Mouse (Mus musculus): ENCODE results near the gene Slc15a1. TPM values are rescaled to one million over a fixed set of nuclear protein-coding genes. Genes with fewer than 3 reads are reported as not detected.
A peak's percentile ranks its signal among the peaks of the same experiment; 100 is the strongest.

The Slc15a1 gene
- polyA plus RNA-seq, 1 experiment from 2014 or later: 37.8 TPM

DNA sequence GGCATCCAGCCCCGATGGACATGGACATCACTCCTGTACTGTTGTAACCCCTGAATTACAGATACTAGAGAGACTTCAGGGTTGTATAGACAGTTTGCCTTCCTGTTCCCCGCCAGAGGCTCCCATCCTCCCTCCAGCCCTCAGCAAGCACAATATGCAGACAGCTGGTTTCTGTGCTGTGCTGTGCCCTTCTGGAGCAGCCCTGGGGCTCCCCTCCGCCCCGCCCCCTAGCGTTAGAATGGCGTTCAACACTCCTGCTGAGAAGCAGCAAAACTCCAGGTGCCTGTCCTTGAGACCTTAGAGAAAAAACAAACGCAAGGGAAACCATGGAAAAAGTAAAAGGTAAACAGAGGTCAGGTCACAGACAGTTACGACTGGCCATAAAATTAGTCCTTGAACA, 59.9 kb downstream of the Slc15a1 start:
- H3K27ac ChIP-seq (ENCODE audit: low read depth, low read length): no peak overlapping the region
- peak; percentile 55; the same call in 1 of the 2 replicates for ATAC-seq
- no peaks in the 10 kb centered on the region for H3K36me3 ChIP-seq (ENCODE audit: control insufficient read depth, insufficient read depth)
- H3K9ac ChIP-seq (ENCODE audit: low read depth, low read length): no peak overlapping the region
- peak; percentile 90 for TF ChIP-seq CTCF (IDR thresholded peaks at IDR 0.05; ENCODE audit: low read depth)
- H3K9me3 ChIP-seq (ENCODE audit: control insufficient read depth): no peaks in the 10 kb centered on the region
- no peak overlapping the region for H3K4me2 ChIP-seq (replicated peaks; ENCODE audit: low read depth)
- H3K4me1 ChIP-seq (replicated peaks; ENCODE audit: control insufficient read depth, insufficient read depth, low read length): no peaks in the 10 kb centered on the region; the same call in 1 of the 2 replicates
- whole genome bisulfite sequencing: 13% methylated on average over 8 of the region's 8 CpGs
- no peaks in the 10 kb centered on the region for H3K27me3 ChIP-seq (replicated peaks; ENCODE audit: control insufficient read depth, insufficient read depth, low read length)
- H3K4me3 ChIP-seq (ENCODE audit: low read depth, low read length): no peak overlapping the region

DNA sequence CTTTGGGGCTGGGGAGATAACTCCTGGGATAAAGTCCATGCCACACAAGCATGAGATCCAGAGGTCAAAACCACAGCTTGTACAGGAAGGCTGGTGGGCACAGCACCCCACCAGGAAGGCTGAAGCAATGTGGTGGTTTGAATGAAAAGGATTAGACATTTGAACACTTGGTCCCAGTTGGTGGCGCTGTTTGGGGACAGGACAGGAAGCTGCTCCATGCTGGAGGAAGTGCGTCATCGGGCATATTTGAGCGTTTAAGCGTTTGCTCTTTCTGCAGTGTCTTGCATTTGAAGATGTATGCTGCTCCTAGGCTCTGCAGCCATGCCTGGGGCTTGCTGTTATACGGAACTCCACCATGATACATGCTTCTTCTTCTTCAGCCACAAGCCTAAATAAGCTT, 64.2 kb downstream of the Slc15a1 start:
- Histone ChIP-seq H3K4me1 (replicated peaks; ENCODE audit: control insufficient read depth, insufficient read depth, low read length) (no peaks in the 10 kb centered on the region; the same call in 1 of the 2 replicates), H3K27ac (ENCODE audit: low read depth, low read length) (no peak overlapping the region), H3K4me2 (replicated peaks; ENCODE audit: low read depth) (no peak overlapping the region), H3K9me3 (ENCODE audit: control insufficient read depth) (no peaks in the 10 kb centered on the region), H3K4me3 (ENCODE audit: low read depth, low read length) (no peak overlapping the region), H3K36me3 (ENCODE audit: control insufficient read depth, insufficient read depth) (no peaks in the 10 kb centered on the region), H3K27me3 (replicated peaks; ENCODE audit: control insufficient read depth, insufficient read depth, low read length) (no peaks in the 10 kb centered on the region), H3K9ac (ENCODE audit: low read depth, low read length) (no peak overlapping the region)
- no peak for TF ChIP-seq CTCF (IDR thresholded peaks at IDR 0.05; ENCODE audit: low read depth)
- 90% methylated on average over 6 of the region's 6 CpGs for WGBS
- no peak for ATAC-seq

DNA sequence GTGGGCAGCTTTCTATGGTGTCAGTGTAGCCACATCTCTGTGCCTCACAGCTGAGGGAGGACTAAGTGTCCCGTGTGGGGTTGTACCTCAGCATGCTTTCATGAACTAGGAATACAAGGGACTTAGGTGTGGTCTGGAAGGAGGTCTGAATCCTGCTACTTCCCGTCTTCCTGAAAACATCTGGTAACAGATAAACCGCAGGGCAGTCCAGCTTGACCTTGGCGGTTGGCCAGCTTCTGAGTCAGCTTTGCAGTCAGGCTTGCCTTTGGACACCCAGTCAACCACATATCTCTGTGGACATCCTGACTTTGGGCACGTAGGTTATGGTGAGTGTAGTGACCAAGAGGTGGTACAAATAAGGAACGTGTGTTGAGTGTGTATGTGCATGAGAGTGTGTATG, 68.0 kb downstream of the Slc15a1 start:
- Histone ChIP-seq H3K4me2 (replicated peaks; ENCODE audit: low read depth) (no peak overlapping the region), H3K36me3 (ENCODE audit: control insufficient read depth, insufficient read depth) (no peaks in the 10 kb centered on the region), H3K27me3 (replicated peaks; ENCODE audit: control insufficient read depth, insufficient read depth, low read length) (no peaks in the 10 kb centered on the region), H3K27ac (ENCODE audit: low read depth, low read length) (no peak overlapping the region), H3K9me3 (ENCODE audit: control insufficient read depth) (no peaks in the 10 kb centered on the region), H3K4me3 (ENCODE audit: low read depth, low read length) (no peak overlapping the region), H3K9ac (ENCODE audit: low read depth, low read length) (no peak overlapping the region), H3K4me1 (replicated peaks; ENCODE audit: control insufficient read depth, insufficient read depth, low read length) (no peaks in the 10 kb centered on the region; the same call in 1 of the 2 replicates)
- no peak for TF ChIP-seq CTCF (IDR thresholded peaks at IDR 0.05; ENCODE audit: low read depth)
- 53% methylated on average over 6 of the region's 6 CpGs for WGBS
- ATAC-seq: peak; percentile 44; the same call in 1 of the 2 replicates

DNA sequence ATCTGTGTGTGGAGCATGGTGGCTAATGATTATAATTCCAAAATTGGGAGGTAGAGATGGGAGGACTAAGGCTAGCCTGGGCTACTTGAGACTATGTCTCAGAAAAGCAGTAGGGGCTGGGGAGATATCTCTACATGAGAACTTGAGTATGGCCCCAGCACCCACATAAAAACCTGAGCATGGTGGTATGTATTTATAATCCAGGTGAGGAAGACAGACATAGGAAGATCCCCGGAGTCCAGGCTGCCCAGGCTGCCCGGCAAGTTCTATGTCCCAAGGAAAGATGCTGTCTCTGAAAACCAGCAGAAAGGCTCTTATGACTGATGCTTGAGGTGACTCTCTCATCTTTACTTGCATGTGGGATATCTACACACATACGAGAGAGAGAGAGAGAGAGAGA, 68.6 kb downstream of the Slc15a1 start:
- Histone ChIP-seq H3K9me3 (ENCODE audit: control insufficient read depth) (no peaks in the 10 kb centered on the region), H3K4me3 (ENCODE audit: low read depth, low read length) (no peak overlapping the region), H3K4me2 (replicated peaks; ENCODE audit: low read depth) (no peak overlapping the region), H3K27ac (ENCODE audit: low read depth, low read length) (no peak overlapping the region), H3K4me1 (replicated peaks; ENCODE audit: control insufficient read depth, insufficient read depth, low read length) (no peaks in the 10 kb centered on the region; the same call in 1 of the 2 replicates), H3K36me3 (ENCODE audit: control insufficient read depth, insufficient read depth) (no peaks in the 10 kb centered on the region), H3K9ac (ENCODE audit: low read depth, low read length) (no peak overlapping the region), H3K27me3 (replicated peaks; ENCODE audit: control insufficient read depth, insufficient read depth, low read length) (no peaks in the 10 kb centered on the region)
- WGBS: 92% methylated on average over 3 of the region's 3 CpGs
- no peak for TF ChIP-seq CTCF (IDR thresholded peaks at IDR 0.05; ENCODE audit: low read depth)
- no peak for ATAC-seq

DNA sequence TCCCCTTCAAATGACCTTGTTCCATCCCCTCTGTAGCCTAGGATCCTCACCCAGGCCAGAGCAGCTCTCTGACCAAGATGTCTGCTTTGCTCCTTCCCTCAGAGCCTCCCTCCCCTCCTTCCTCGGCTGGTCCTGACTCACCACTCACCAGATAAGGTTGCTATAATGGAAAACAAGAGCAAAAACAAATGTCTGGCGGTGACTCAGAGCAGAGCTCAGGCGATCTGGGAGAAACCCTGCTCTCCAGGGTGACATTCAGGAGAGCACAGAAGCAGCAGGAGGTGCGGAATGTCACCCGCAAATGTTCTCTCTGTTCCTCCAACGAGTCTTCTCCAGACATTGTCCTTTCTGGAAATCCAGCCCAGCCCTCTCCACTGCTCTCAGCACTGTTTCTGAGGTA, 69.3 kb downstream of the Slc15a1 start:
- no peaks in the 10 kb centered on the region for H3K9me3 ChIP-seq (ENCODE audit: control insufficient read depth)
- peak; percentile 87 for ATAC-seq
- no peak overlapping the region for H3K4me3 ChIP-seq (ENCODE audit: low read depth, low read length)
- H3K36me3 ChIP-seq (ENCODE audit: control insufficient read depth, insufficient read depth): no peaks in the 10 kb centered on the region
- no peak for TF ChIP-seq CTCF (IDR thresholded peaks at IDR 0.05; ENCODE audit: low read depth)
- H3K27ac ChIP-seq (ENCODE audit: low read depth, low read length): peak overlapping the region; percentile 46; the same call in 1 of the 2 replicates
- H3K27me3 ChIP-seq (replicated peaks; ENCODE audit: control insufficient read depth, insufficient read depth, low read length): no peaks in the 10 kb centered on the region
- H3K9ac ChIP-seq (ENCODE audit: low read depth, low read length): no peak overlapping the region
- H3K4me1 ChIP-seq (replicated peaks; ENCODE audit: control insufficient read depth, insufficient read depth, low read length): no peaks in the 10 kb centered on the region; the same call in 1 of the 2 replicates
- no peak overlapping the region for H3K4me2 ChIP-seq (replicated peaks; ENCODE audit: low read depth)
- WGBS: 38% methylated on average over 6 of the region's 6 CpGs

DNA sequence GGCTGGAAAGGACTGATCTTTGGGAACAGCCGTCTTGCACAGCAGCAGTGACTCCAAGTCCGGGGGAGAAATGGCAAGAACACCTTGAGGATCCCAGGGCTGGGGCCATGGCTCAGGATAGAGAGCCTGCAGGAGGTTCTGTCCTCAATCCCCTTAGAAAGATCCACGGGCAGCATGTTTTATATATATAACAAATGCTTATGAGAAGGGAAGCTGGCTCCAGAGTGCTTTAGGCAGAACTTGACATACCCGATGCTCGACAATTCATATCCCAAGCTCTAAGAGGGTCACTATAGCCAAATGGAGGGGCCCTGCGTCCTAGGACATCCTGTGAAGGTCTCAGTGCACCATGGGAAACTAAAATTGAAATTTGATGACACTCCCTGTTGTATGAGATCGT, 73.8 kb downstream of the Slc15a1 start:
- H3K4me3 ChIP-seq (ENCODE audit: low read depth, low read length): no peak overlapping the region
- ATAC-seq: no peak
- TF ChIP-seq CTCF (IDR thresholded peaks at IDR 0.05; ENCODE audit: low read depth): no peak
- H3K4me1 ChIP-seq (replicated peaks; ENCODE audit: control insufficient read depth, insufficient read depth, low read length): no peaks in the 10 kb centered on the region
- H3K4me2 ChIP-seq (replicated peaks; ENCODE audit: low read depth): no peak overlapping the region
- no peak overlapping the region for H3K27ac ChIP-seq (ENCODE audit: low read depth, low read length)
- no peaks in the 10 kb centered on the region for H3K9me3 ChIP-seq (ENCODE audit: control insufficient read depth)
- H3K27me3 ChIP-seq (replicated peaks; ENCODE audit: control insufficient read depth, insufficient read depth, low read length): no peaks in the 10 kb centered on the region
- no peaks in the 10 kb centered on the region for H3K36me3 ChIP-seq (ENCODE audit: control insufficient read depth, insufficient read depth)
- 87% methylated on average over 7 of the region's 7 CpGs for WGBS
- H3K9ac ChIP-seq (ENCODE audit: low read depth, low read length): no peak overlapping the region
